16 mouse cellular contexts compared by ENCODE assay signal in the genomic region with DNA sequence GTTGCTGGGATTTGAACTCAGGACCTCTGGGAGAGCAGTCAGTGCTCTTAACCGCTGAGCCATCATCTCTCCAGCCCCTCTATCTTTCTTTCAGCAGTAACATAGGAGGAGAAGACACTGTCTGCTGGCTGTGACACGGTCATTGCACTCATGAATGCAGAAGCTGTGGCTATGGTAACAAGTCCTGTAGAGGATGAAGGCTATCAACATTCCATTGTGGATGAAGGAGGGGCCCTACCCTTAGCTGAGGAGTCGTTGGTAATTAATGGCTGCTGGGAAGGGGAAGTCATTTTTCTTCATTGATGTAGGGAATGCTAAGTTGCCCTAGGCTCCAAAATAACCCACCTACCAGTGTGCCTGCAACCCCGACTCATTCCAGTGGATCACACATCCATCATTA. TPM values are rescaled to one million over a fixed set of nuclear protein-coding genes. Genes with fewer than 3 reads are reported as not detected.
"Had no signal": no experiment of that assay in that cellular context is flagged by ENCODE, and none has a peak within 500 bp of the region (broad histone marks: within the 10 kb centered on the region; RNA-seq: fewer than 3 reads in every experiment).

No protein-coding gene starts in this region.

- H3K27ac ChIP-seq: layer of hippocampus, adult 2 months; liver, embryonic 15.5 days; midbrain, embryonic 10.5 days had no signal

- H3K36me3 ChIP-seq: liver, embryonic 15.5 days; midbrain, embryonic 10.5 days had no signal

- H3K4me2 ChIP-seq: liver, embryonic 11.5 days; liver, embryonic 15.5 days had no signal

- H3K4me3 ChIP-seq: layer of hippocampus, adult 2 months; liver, embryonic 15.5 days; midbrain, embryonic 10.5 days; myocyte had no signal

- H3K9me3 ChIP-seq: liver, embryonic 15.5 days; midbrain, embryonic 10.5 days had no signal

- H3K9ac ChIP-seq: liver, embryonic 15.5 days had no signal

- DNase-seq: kidney, adult 11 months; kidney, postnatal 25 days; lung, adult 2 months; lung, postnatal 36 days; right cerebral cortex, adult 18-20 months; right cerebral cortex, postnatal 25 days; thymus, postnatal 36 days had no signal

- H3K27me3 ChIP-seq: liver, embryonic 15.5 days had no signal

- ATAC-seq: lung, postnatal 0 days had no signal

RNA-seq across cellular contexts. Expression of a gene that starts 23.5 kb away (rescaled TPM):
- total RNA-seq: left cerebral cortex, postnatal 36 days had no signal
- polyA plus RNA-seq: midbrain, embryonic 10.5 days; midbrain, embryonic 14.5 days; neural tube, embryonic 11.5 days had no signal
